Mouse (Mus musculus) G1E (cell line): ENCODE measurements around the gene B3gat3. TPM values are rescaled to one million over a fixed set of nuclear protein-coding genes. Genes with fewer than 3 reads are reported as not detected.
A peak's percentile ranks its signal among the peaks of the same experiment; 100 is the strongest.

ENCODE experiments used
- ATAC-seq: 2 replicates; pipeline ENCODE4 v1.8.0; 2016; ENCODE audit warnings: mild to moderate bottlenecking; ENCODE audit not compliant: insufficient number of reproducible peaks, poor library complexity, low FRiP score, severe bottlenecking; ENCODE audit errors: extremely low read depth
- DNase-seq: peaks from one replicate; pipeline ENCODE4 v3.0.0; 2012; ENCODE audit warnings: low spot score
- H3K27me3 ChIP-seq: 2 replicates; pipeline ENCODE4 v1.6.1; 2012; ENCODE audit warnings: mild to moderate bottlenecking, low read length, inconsistent platforms; ENCODE audit not compliant: insufficient read depth
- H3K36me3 ChIP-seq: replicated peaks from 2 replicates; pipeline ENCODE3; 2012; ENCODE audit warnings: mild to moderate bottlenecking, inconsistent platforms
- H3K4me1 ChIP-seq: 2 replicates; pipeline ENCODE4 v1.6.1; 2012; ENCODE audit warnings: low read depth, low read length, inconsistent platforms, mixed read lengths; ENCODE audit not compliant: insufficient read depth
- H3K4me3 ChIP-seq: 2 replicates; pipeline ENCODE4 v1.5.1; 2012; ENCODE audit warnings: low read depth, mild to moderate bottlenecking, inconsistent platforms, low read length, moderate library complexity, mixed read lengths
- H3K9me3 ChIP-seq: replicated peaks from 2 replicates; pipeline ENCODE4 v1.6.1; 2012; ENCODE audit warnings: inconsistent platforms
- CTCF ChIP-seq: IDR thresholded peaks from 2 replicates; pipeline ENCODE4 v1.5.1; 2012; ENCODE audit warnings: low read depth, low read length, inconsistent platforms, mixed read lengths
- GATA1 ChIP-seq: IDR thresholded peaks from 2 replicates; pipeline ENCODE4 v1.6.1; 2012; ENCODE audit warnings: borderline replicate concordance, low read length, inconsistent platforms, mixed read lengths
- GATA2 ChIP-seq: IDR thresholded peaks from 2 replicates; pipeline ENCODE4 v1.6.1; 2012; ENCODE audit warnings: low read depth, low read length, inconsistent platforms, borderline replicate concordance
- POLR2AphosphoS5 ChIP-seq: IDR thresholded peaks from 2 replicates; pipeline ENCODE4 v1.6.1; 2012; ENCODE audit warnings: low read depth, low read length, inconsistent platforms; ENCODE audit not compliant: insufficient replicate concordance
- TAL1 ChIP-seq: conservative IDR thresholded peaks from 2 replicates; pipeline ENCODE4 v1.6.1; 2012; ENCODE audit warnings: low read depth, low read length, inconsistent platforms, mixed read lengths
- polyA plus RNA-seq: library from polyadenylated mRNA; stranded (reverse); fragments of >175 nt; gene quantifications from 2 replicates; pipeline ENCODE4 v1.2.3, GENCODE M21; 2012
- total RNA-seq, 2 experiments: library from RNA; stranded (forward) in 1 of 2; stranded (reverse) in 1 of 2; fragments of 200-1000 nt in 1 of 2; fragments of >200 nt in 1 of 2; fragmentation: Nextera tagmentation in 1 of 2; gene quantifications; 2 replicates each; pipeline ENCODE4 v1.2.3; 2014 to 2017

Gene B3gat3
- total and polyA plus RNA-seq, 3 experiments: 38.8 to 180 (median 70.3) TPM

- peak; percentile 94 for ATAC-seq
- Histone ChIP-seq H3K4me3 (peak within 1 kb of the TSS; percentile 95), H3K4me1 (peaks cover 71% of the 10 kb centered on the region), H3K36me3 (peaks cover 67% of the 10 kb centered on the region), H3K9me3 (peaks cover 5% of the 10 kb centered on the region), H3K27me3 (no peaks in the 10 kb centered on the region)
- no peak for TF ChIP-seq TAL1
- TF ChIP-seq POLR2AphosphoS5: no peak
- no peak for TF ChIP-seq GATA2
- peak; percentile 98 for DNase-seq
These were observed 22.2 kb upstream of the B3gat3 start, which contains the start of gene Ganab for GRCm38 (mm10) chr19:8897865-8898495. Ganab (plus strand) TSS chr19:8898071.

GRCm38 (mm10) chr19:8898576-8898975, 21.6 kb upstream of the B3gat3 start:
- H3K4me1 ChIP-seq: peaks cover 71% of the 10 kb centered on the region
- ATAC-seq (no peak), DNase-seq (no peak)
- peaks cover 5% of the 10 kb centered on the region for H3K9me3 ChIP-seq
- peaks cover 73% of the 10 kb centered on the region for H3K36me3 ChIP-seq
- H3K4me3 ChIP-seq: peak overlapping the region; percentile 95
- H3K27me3 ChIP-seq: no peaks in the 10 kb centered on the region
- TF ChIP-seq GATA1: no peak
- TF ChIP-seq CTCF: no peak
- no peak for TF ChIP-seq POLR2AphosphoS5
- no peak for TF ChIP-seq GATA2
- TF ChIP-seq TAL1: no peak

DNA sequence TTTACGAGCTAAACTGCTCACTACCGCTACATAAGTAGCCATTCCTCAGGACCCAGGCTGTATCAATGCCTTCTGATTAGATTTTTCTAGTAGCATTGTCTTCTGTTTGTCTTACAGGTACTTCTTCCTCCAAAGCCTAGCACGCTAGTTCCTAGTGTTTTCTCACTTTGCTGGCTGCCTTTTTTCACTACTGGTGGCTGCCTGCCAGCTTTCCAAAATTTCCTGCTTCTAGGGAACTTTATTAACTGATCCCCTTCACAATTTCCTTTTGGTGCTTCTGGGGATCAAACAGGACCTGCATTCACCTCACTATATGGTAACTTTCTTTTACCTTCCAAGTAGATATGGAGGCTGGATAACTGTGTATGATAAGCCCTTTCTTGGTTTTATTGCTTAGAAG, 21.1 kb upstream of the B3gat3 start:
- H3K9me3 ChIP-seq: peaks cover 5% of the 10 kb centered on the region
- no peaks in the 10 kb centered on the region for H3K27me3 ChIP-seq
- peaks cover 78% of the 10 kb centered on the region for H3K36me3 ChIP-seq
- TF ChIP-seq POLR2AphosphoS5 (no peak), CTCF (no peak), GATA2 (no peak), GATA1 (no peak), TAL1 (no peak)
- DNase-seq: no peak
- H3K4me1 ChIP-seq: peaks cover 68% of the 10 kb centered on the region
- H3K4me3 ChIP-seq: peak overlapping the region; percentile 95
- no peak for ATAC-seq

- ATAC-seq (no peak), DNase-seq (no peak)
- no peaks in the 10 kb centered on the region for H3K9me3 ChIP-seq
- H3K4me1 ChIP-seq: peaks cover 44% of the 10 kb centered on the region
- no peaks in the 10 kb centered on the region for H3K27me3 ChIP-seq
- peaks cover 88% of the 10 kb centered on the region for H3K36me3 ChIP-seq
- H3K4me3 ChIP-seq: no peak overlapping the region
- TF ChIP-seq TAL1 (no peak), GATA1 (no peak), GATA2 (no peak), POLR2AphosphoS5 (no peak), CTCF (no peak)
These were observed 16.8 kb upstream of the B3gat3 start for GRCm38 (mm10) chr19:8903412-8903811.

DNA sequence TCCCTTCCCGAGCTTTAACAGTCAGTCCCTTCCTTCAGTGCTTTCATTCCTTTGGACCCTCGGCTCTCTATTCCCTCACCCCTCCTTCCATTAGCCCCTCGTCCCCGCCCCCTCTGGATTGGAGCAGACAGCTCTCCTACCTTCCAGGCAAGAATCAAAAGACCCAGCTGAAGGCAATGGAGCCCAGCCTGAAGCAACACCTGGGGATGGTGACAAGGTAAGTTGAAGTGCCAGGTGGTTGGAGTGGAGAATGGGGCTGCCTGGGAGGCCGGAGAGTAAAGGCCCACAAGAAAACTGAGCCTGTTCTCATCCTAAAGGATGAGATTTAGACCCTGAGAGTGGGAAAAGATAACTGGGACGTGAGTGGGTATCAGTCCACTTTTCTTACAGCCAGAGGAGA, 11.6 kb upstream of the B3gat3 start:
- ATAC-seq: no peak
- no peaks in the 10 kb centered on the region for H3K9me3 ChIP-seq
- H3K27me3 ChIP-seq: no peaks in the 10 kb centered on the region
- no peak for DNase-seq
- peaks cover 98% of the 10 kb centered on the region for H3K36me3 ChIP-seq
- TF ChIP-seq GATA1: no peak
- TF ChIP-seq CTCF: no peak
- TF ChIP-seq GATA2: no peak
- no peak for TF ChIP-seq TAL1
- TF ChIP-seq POLR2AphosphoS5: no peak
- peaks cover 13% of the 10 kb centered on the region for H3K4me1 ChIP-seq
- H3K4me3 ChIP-seq: no peak overlapping the region

- no peak for TF ChIP-seq GATA2
- TF ChIP-seq TAL1: no peak
- TF ChIP-seq CTCF: no peak
- no peak for TF ChIP-seq GATA1
- no peak for TF ChIP-seq POLR2AphosphoS5
- DNase-seq: no peak
- no peaks in the 10 kb centered on the region for H3K27me3 ChIP-seq
- no peak overlapping the region for H3K4me3 ChIP-seq
- no peak for ATAC-seq
- H3K4me1 ChIP-seq: peaks cover 10% of the 10 kb centered on the region
- peaks cover 100% of the 10 kb centered on the region for H3K36me3 ChIP-seq
- H3K9me3 ChIP-seq: no peaks in the 10 kb centered on the region
These were observed 8.4 kb upstream of the B3gat3 start for GRCm38 (mm10) chr19:8911810-8912209.
